Mouse (Mus musculus) ES-E14 (cell line): Measurements from ENCODE around the gene Bace1. TPM values are rescaled to one million over a fixed set of nuclear protein-coding genes. Genes with fewer than 3 reads are reported as not detected.

Experiments
- DNase-seq: peaks from one replicate; pipeline ENCODE4 v3.0.0-alpha.2; 2013; ENCODE audit warnings: low read depth, low spot score
- H3K27ac ChIP-seq: 2 replicates; pipeline ENCODE4 v1.5.1; 2012; ENCODE audit warnings: low read depth, mild to moderate bottlenecking, low read length, moderate library complexity, mixed read lengths; ENCODE audit not compliant: poor library complexity, insufficient read depth, severe bottlenecking
- H3K36me3 ChIP-seq: 2 replicates; pipeline ENCODE4 v1.6.1; 2012; ENCODE audit warnings: mild to moderate bottlenecking, low read length, moderate library complexity, mixed read lengths; ENCODE audit not compliant: control insufficient read depth, poor library complexity, insufficient read depth, severe bottlenecking
- H3K4me1 ChIP-seq, 2 experiments: fragments of 150-350 bp in 1 of 2; sonication (generic) in 1 of 2; 2 replicates each; pipeline ENCODE4 v1.6.1; 2012; ENCODE audit warnings: low read length in 2 of 2, mild to moderate bottlenecking in 1 of 2, mixed read lengths in 1 of 2; ENCODE audit not compliant: control insufficient read depth in 2 of 2, insufficient read depth in 2 of 2, poor library complexity in 1 of 2
- H3K4me3 ChIP-seq, 2 experiments: fragments of 150-350 bp in 1 of 2; sonication (generic) in 1 of 2; 2 replicates each; pipeline ENCODE4 v1.5.1; 2012; ENCODE audit warnings: low read length in 2 of 2, low read depth in 1 of 2, mild to moderate bottlenecking in 1 of 2, mixed read lengths in 1 of 2; ENCODE audit not compliant: insufficient read depth in 1 of 2, poor library complexity in 1 of 2, severe bottlenecking in 1 of 2
- H3K9ac ChIP-seq: 2 replicates; pipeline ENCODE4 v1.6.1; 2012; ENCODE audit warnings: low read depth, mild to moderate bottlenecking, low read length, mixed read lengths; ENCODE audit not compliant: poor library complexity, insufficient read depth, severe bottlenecking
- H3K9me3 ChIP-seq: fragments of 150-350 bp; sonication (generic); 2 replicates; pipeline ENCODE4 v1.6.1; 2012; ENCODE audit warnings: low read depth, mild to moderate bottlenecking, low read length; ENCODE audit not compliant: control insufficient read depth, insufficient read depth
- CHD2 ChIP-seq: IDR thresholded peaks from 2 replicates; pipeline ENCODE4 v1.6.1; 2014; ENCODE audit warnings: mild to moderate bottlenecking, low read depth, low read length, inconsistent platforms
- HCFC1 ChIP-seq: IDR thresholded peaks from 2 replicates; pipeline ENCODE4 v1.6.1; 2012; ENCODE audit warnings: low read length, inconsistent platforms, borderline replicate concordance; ENCODE audit not compliant: insufficient read depth
- MAFK ChIP-seq: IDR thresholded peaks from 2 replicates; pipeline ENCODE4 v1.6.1; 2014; ENCODE audit warnings: mild to moderate bottlenecking, low read depth, low read length, inconsistent platforms; ENCODE audit not compliant: insufficient read depth
- ZC3H11A ChIP-seq: IDR thresholded peaks from 2 replicates; pipeline ENCODE4 v1.6.1; 2012; ENCODE audit warnings: low read depth, mild to moderate bottlenecking, inconsistent platforms, low read length, borderline replicate concordance
- ZNF384 ChIP-seq: IDR thresholded peaks from 2 replicates; pipeline ENCODE4 v1.6.1; 2012; ENCODE audit warnings: low read depth, low read length, inconsistent platforms
- in situ Hi-C, 2 experiments: fragments of 600-800 bp; cut with MboI; formaldehyde crosslinking; loops; one replicate each; pipeline ENCODE4 v1.15.1; 2025; ENCODE audit warnings: low sequenced_read_pairs in 2 of 2, inconsistent platforms in 1 of 2; ENCODE audit not compliant: unreplicated experiment in 2 of 2
- total RNA-seq: library from RNA; depleted of rRNA; stranded (reverse); fragments of 300-350 nt; gene quantifications from 2 replicates; pipeline ENCODE4 v1.2.3, GENCODE M21; 2012

The Bace1 gene
- total RNA-seq, 1 experiment: 13.7 TPM

GRCm38 (mm10) chr9:45795722-45796121 is 42.7 kb upstream of the Bace1 start:
- no peak overlapping the region for H3K27ac ChIP-seq
- H3K9me3 ChIP-seq: no peaks in the 10 kb centered on the region
- H3K36me3 ChIP-seq: 0 out of 2 replicates have a peak, but pooled peaks cover 2% of the 10 kb centered on the region
- H3K4me3 ChIP-seq: no peak overlapping the region
- in situ Hi-C loops: no loop called here
- TF ChIP-seq CHD2 (no peak), ZNF384 (no peak)
- peaks cover 0 to 8% of the 10 kb centered on the region in 2 experiments; a peak in 1 of 4 replicates for H3K4me1 ChIP-seq
- no peak for DNase-seq
- no peak overlapping the region for H3K9ac ChIP-seq

- Histone ChIP-seq H3K36me3 (peaks cover 4% of the 10 kb centered on the region; the same call in 1 of the 2 replicates), H3K4me3 (no peak overlapping the region), H3K9me3 (no peaks in the 10 kb centered on the region), H3K4me1 (peaks cover 0 to 8% of the 10 kb centered on the region in 2 experiments; a peak in 1 of 4 replicates), H3K9ac (no peak overlapping the region), H3K27ac (no peak overlapping the region)
- in situ Hi-C loops: no loop called here
- DNase-seq: no peak
- no peak for TF ChIP-seq ZNF384
- no peak for TF ChIP-seq ZC3H11A
- no peak for TF ChIP-seq MAFK
- no peak for TF ChIP-seq CHD2
- TF ChIP-seq HCFC1: no peak
Measured at GRCm38 (mm10) chr9:45797271-45797670, 41.1 kb upstream of the Bace1 start.

DNA sequence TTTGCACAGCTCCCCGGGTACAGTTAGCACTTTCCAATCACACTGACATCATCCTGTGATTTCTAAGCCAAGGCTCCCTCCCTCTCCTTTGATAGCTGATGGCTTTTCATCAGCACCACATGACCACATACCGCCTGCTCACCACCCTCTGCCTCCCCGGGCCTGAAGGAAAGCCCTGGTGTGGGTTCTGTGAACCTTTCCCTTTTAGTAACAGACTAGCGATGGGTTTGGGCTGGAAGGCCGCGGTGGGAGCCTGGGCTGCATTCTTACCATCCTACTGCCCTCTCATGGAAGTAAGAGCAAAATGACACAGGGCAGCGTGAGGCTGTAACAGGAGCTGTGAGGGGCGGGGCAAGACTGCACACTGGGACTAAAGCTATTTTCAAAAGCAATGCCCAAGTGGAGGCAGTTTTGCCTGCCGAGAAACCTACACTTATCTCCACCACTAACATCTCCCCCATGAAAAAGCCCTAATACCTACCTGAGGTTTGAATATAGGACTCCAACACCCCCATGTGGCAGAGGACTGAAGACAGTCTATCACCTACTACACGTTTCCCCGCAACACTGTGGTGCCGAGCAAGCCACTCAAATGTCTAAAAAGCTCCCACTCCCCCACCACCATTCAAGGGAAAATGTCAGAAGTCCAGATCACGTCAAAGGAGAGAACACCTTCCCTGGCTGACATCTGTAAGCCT is 39.8 kb upstream of the Bace1 start:
- no peak for TF ChIP-seq ZC3H11A
- TF ChIP-seq CHD2: no peak
- no peak for TF ChIP-seq HCFC1
- TF ChIP-seq MAFK: no peak
- no peak for TF ChIP-seq ZNF384
- Histone ChIP-seq H3K9ac (0 out of 2 replicates have a peak overlapping the region, but pooled peaks have one; percentile 5), H3K36me3 (peaks cover 4% of the 10 kb centered on the region; the same call in 1 of the 2 replicates), H3K4me1 (peaks cover 0 to 8% of the 10 kb centered on the region in 2 experiments; a peak in 1 of 4 replicates), H3K27ac (no peak overlapping the region), H3K4me3 (no peak overlapping the region), H3K9me3 (no peaks in the 10 kb centered on the region)
- in situ Hi-C loops: no loop called here
- no peak for DNase-seq

DNA sequence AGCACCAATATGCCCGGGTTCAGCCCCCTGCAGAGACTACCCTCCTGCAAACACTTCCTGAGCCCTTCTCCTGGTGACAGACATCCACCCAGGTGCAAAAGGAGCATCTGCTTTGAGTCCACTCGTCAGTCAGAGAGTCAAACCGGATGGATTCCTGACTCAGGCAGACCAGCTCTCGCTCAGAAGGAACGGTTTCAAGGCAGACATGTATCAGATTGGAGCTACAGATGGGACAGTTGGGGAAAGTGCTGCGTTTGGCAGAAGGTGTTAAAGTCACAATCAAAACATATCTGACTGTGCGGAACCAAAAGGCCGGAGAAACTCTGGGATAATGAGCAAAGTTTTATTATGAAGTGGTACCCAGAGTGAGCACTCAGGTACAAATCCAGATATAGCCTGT is 39.0 kb upstream of the Bace1 start:
- in situ Hi-C loops: no loop called here
- Histone ChIP-seq H3K36me3 (peaks cover 2% of the 10 kb centered on the region; the same call in 1 of the 2 replicates), H3K9ac (no peak overlapping the region)

More for the DNA sequence above, 39.0 kb upstream of the Bace1 start:
- TF ChIP-seq MAFK: no peak
- no peak for TF ChIP-seq ZNF384
- TF ChIP-seq HCFC1: no peak
- TF ChIP-seq ZC3H11A: no peak
- no peak for TF ChIP-seq CHD2
- H3K27ac ChIP-seq: no peak overlapping the region
- H3K4me3 ChIP-seq: no peak overlapping the region
- peaks cover 0 to 8% of the 10 kb centered on the region in 2 experiments; a peak in 1 of 4 replicates for H3K4me1 ChIP-seq
- H3K9me3 ChIP-seq: no peaks in the 10 kb centered on the region
- DNase-seq: no peak
